Mouse (Mus musculus) neural tube, embryonic 14.5 days (tissue): Measurements from ENCODE around the gene Msrb1. TPM values are rescaled to one million over a fixed set of nuclear protein-coding genes. Genes with fewer than 3 reads are reported as not detected.

Experiments
- ATAC-seq: fragments of 200-750 bp; cut with Nextera tagmentation; 2 replicates; pipeline ENCODE4 v1.8.0; 2017; ENCODE audit warnings: low read depth, mild to moderate bottlenecking, moderate TSS enrichment, moderate library complexity
- H3K27ac ChIP-seq: fragments of 300-500 bp; sonication (generic); 2 replicates; pipeline ENCODE4 v1.5.1; 2014; ENCODE audit warnings: low read depth, mild to moderate bottlenecking, control low read depth, low read length, moderate library complexity, mixed read lengths
- H3K27me3 ChIP-seq: fragments of 300-500 bp; sonication (generic); 2 replicates; pipeline ENCODE4 v1.6.1; 2014; ENCODE audit warnings: low read length; ENCODE audit not compliant: control insufficient read depth, insufficient read depth
- H3K36me3 ChIP-seq: fragments of 300-500 bp; sonication (generic); 2 replicates; pipeline ENCODE4 v1.6.1; 2014; ENCODE audit warnings: low read length, mixed read lengths; ENCODE audit not compliant: control insufficient read depth, insufficient read depth
- H3K4me1 ChIP-seq: fragments of 300-500 bp; sonication (generic); 2 replicates; pipeline ENCODE4 v1.6.1; 2014; ENCODE audit warnings: low read length; ENCODE audit not compliant: control insufficient read depth, insufficient read depth
- H3K4me2 ChIP-seq: fragments of 300-500 bp; sonication (generic); 2 replicates; pipeline ENCODE4 v1.6.1; 2014; ENCODE audit warnings: mild to moderate bottlenecking, low read depth, low read length, control low read depth
- H3K4me3 ChIP-seq: fragments of 300-500 bp; sonication (generic); 2 replicates; pipeline ENCODE4 v1.5.1; 2014; ENCODE audit warnings: low read depth, low read length, control low read depth, mixed read lengths
- H3K9ac ChIP-seq: fragments of 300-500 bp; sonication (generic); replicated peaks from 2 replicates; pipeline ENCODE4 v1.6.1; 2014; ENCODE audit warnings: low read depth, mild to moderate bottlenecking, control low read depth, low read length, mixed read lengths
- H3K9me3 ChIP-seq: fragments of 300-500 bp; sonication (generic); 2 replicates; pipeline ENCODE4 v1.6.1; 2016; ENCODE audit warnings: low read length; ENCODE audit not compliant: control insufficient read depth
- WGBS: fragments of 180-500 bp; shearing (Covaris S2); extraction: QIAGEN DNeasy Blood & Tissue Kit; methylation state at CpG from one replicate; pipeline ENCODE4 v1.1.7; 2014; 5-methylcytosine and 5-hydroxymethylcytosine counted together
- polyA plus RNA-seq: library from polyadenylated mRNA; unstranded; fragments of >200 nt; fragmentation: Nextera tagmentation; extraction: Ambion mirVana; gene quantifications from 2 replicates; pipeline ENCODE4 v1.2.1, GENCODE M21; 2014

The Msrb1 gene
- polyA plus RNA-seq, 1 experiment from 2014 or later, result 27.7 TPM

DNA sequence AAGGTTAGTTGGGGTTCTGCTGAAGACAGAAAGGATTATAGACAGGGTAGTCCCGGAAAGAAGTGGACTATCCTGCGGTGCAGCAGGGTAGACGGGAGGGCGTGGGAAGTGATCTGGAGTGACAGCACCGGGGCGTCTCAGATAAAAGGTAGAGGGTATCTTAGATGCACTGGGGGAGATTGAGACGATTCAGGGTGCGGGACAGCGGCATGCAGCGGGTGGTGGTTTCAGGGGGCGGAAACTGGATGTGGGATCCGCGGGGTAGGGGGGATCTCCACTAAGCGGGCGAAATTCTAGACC is 12.6 kb upstream of the Msrb1 start:
- H3K4me3 ChIP-seq, result peak overlapping the region; percentile 76
- peak overlapping the region; percentile 81 for H3K4me2 ChIP-seq
- H3K4me1 ChIP-seq, result peaks cover 26% of the 10 kb centered on the region
- ATAC-seq, result peak; percentile 2; the same call in 1 of the 2 replicates
- no peaks in the 10 kb centered on the region for H3K27me3 ChIP-seq
- no peaks in the 10 kb centered on the region for H3K9me3 ChIP-seq
- WGBS, result under 1% methylated on average over 15 of the region's 15 CpGs
- H3K36me3 ChIP-seq, result peaks cover 14% of the 10 kb centered on the region
- H3K9ac ChIP-seq, result peak overlapping the region; percentile 86
- peak overlapping the region; percentile 81 for H3K27ac ChIP-seq

DNA sequence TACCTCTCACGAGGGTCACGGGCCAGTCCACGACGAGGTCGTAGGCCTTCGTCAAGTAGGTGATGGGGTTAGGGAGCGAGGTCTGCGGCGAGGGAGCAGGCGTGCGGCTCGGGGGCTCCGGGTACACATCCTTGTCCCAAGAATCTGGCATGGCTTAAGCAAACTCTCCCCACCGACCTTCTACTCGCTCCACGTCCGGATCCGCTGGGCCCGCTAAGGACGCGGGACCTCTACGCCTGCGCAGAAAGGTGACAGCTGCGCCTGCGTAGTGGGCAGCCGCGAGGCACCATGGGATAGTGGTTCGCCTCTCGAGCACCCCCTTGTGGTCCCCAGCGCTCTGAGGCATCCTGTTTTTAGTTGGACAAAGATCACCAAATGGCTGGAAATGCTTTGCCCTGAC is 12.3 kb upstream of the Msrb1 start, which contains the start of gene Ndufb10:
Gene Ndufb10, minus strand, starts transcription at position 295 of the 400 bp plus-strand sequence.
- Histone ChIP-seq H3K27ac (peak within 1 kb of the TSS; percentile 81), H3K27me3 (no peaks in the 10 kb centered on the region), H3K4me1 (peaks cover 24% of the 10 kb centered on the region), H3K9ac (peak within 1 kb of the TSS; percentile 86), H3K4me2 (peak within 1 kb of the TSS; percentile 81), H3K4me3 (peak within 1 kb of the TSS; percentile 76), H3K9me3 (no peaks in the 10 kb centered on the region), H3K36me3 (peaks cover 14% of the 10 kb centered on the region)
- 0% methylated on average over 30 of the region's 30 CpGs for WGBS
- peak; percentile 62 for ATAC-seq

- Histone ChIP-seq H3K4me1 (peaks cover 24% of the 10 kb centered on the region), H3K36me3 (peaks cover 14% of the 10 kb centered on the region), H3K9ac (no peak overlapping the region), H3K27ac (no peak overlapping the region), H3K9me3 (no peaks in the 10 kb centered on the region), H3K4me3 (no peak overlapping the region), H3K27me3 (no peaks in the 10 kb centered on the region), H3K4me2 (no peak overlapping the region)
- 74% methylated on average over 3 of the region's 3 CpGs for WGBS
- no peak for ATAC-seq
Observed at GRCm38 (mm10) chr17:24725637-24726390, 10.6 kb upstream of the Msrb1 start.

DNA sequence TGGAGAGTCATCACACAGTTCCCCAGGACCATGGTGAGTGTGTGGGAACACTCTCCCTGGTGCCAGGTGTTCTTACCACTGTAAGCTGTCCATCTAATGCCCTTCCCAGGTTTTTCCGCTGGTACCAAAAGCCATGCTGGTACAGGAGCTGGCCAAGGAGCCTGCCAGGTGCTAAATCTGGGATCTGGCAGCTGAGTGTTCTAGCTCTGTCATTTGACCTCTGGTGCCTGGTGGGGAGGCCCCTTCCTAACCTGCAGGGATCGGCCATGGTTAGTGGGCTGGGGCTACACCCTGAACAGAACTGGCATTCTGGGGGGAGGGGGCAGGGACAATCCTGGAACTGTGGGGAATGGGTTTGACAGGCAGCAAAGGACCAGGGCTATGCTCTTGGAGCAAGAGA is 8.8 kb upstream of the Msrb1 start, which contains the start of gene Rpl3l:
Gene Rpl3l, plus strand, starts transcription at position 203 of the 400 bp plus-strand sequence.
- Histone ChIP-seq H3K4me2 (no peak within 1 kb of the TSS), H3K4me3 (no peak within 1 kb of the TSS), H3K9me3 (no peaks in the 10 kb centered on the region), H3K27me3 (no peaks in the 10 kb centered on the region), H3K4me1 (peaks cover 11% of the 10 kb centered on the region), H3K27ac (no peak within 1 kb of the TSS), H3K36me3 (no peaks in the 10 kb centered on the region), H3K9ac (no peak within 1 kb of the TSS)
- ATAC-seq, result no peak
- WGBS, result 81% methylated on average over 2 of the region's 2 CpGs

DNA sequence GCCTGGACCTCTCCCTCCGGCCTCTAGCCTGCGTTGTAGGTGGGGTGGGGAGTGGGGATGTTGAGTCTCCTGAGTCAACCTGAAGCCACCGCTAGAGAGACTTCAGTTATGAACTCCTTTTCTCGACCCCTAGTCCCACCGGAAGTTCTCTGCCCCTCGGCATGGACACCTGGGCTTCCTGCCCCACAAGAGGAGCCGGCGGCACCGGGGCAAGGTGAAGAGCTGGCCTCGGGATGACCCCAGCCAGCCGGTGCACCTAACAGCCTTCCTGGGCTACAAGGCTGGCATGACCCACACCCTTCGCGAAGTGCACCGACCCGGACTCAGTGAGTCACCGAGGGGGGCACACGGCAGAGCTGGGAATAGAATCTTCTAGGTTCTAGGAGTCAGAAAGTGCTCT is 8.3 kb upstream of the Msrb1 start:
- Histone ChIP-seq H3K4me1 (peaks cover 5% of the 10 kb centered on the region), H3K27me3 (no peaks in the 10 kb centered on the region), H3K4me2 (no peak overlapping the region), H3K9me3 (no peaks in the 10 kb centered on the region), H3K4me3 (no peak overlapping the region), H3K36me3 (no peaks in the 10 kb centered on the region), H3K27ac (no peak overlapping the region), H3K9ac (no peak overlapping the region)
- no peak for ATAC-seq
- WGBS, result 71% methylated on average over 17 of the region's 17 CpGs

DNA sequence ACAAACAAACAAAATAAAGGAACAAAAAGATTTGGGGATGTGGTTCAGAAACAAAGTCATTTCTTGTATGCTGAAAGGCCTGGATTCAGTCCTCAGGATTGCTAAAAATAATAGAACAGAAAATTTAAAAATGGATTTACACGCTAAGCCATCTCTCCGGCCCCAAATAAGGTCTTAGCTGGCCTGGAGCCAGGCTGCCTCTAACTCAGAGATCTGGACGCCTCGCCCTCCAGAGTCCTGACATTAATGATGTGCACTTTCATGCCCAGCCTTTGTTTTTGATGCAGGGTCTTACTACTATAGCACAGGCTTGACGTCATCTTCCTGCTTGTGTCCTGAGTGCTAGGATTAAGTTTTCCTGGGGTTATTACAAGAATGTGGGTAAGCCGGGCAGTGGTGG is 7.4 kb upstream of the Msrb1 start:
- Histone ChIP-seq H3K36me3 (no peaks in the 10 kb centered on the region), H3K9me3 (no peaks in the 10 kb centered on the region), H3K4me3 (no peak overlapping the region), H3K9ac (no peak overlapping the region), H3K27ac (no peak overlapping the region), H3K4me2 (no peak overlapping the region), H3K4me1 (no peaks in the 10 kb centered on the region), H3K27me3 (no peaks in the 10 kb centered on the region)
- WGBS, result 82% methylated on average over 6 of the region's 6 CpGs
- no peak for ATAC-seq

GRCm38 (mm10) chr17:24730787-24731186 is 5.7 kb upstream of the Msrb1 start:
- Histone ChIP-seq H3K4me3 (no peak overlapping the region), H3K27me3 (no peaks in the 10 kb centered on the region), H3K27ac (no peak overlapping the region), H3K9ac (no peak overlapping the region), H3K9me3 (no peaks in the 10 kb centered on the region), H3K36me3 (no peaks in the 10 kb centered on the region), H3K4me1 (0 out of 2 replicates have a peak, but pooled peaks cover 1% of the 10 kb centered on the region), H3K4me2 (no peak overlapping the region)
- WGBS, result 81% methylated on average over 14 of the region's 14 CpGs
- ATAC-seq, result no peak

GRCm38 (mm10) chr17:24732233-24732935 is 4.1 kb upstream of the Msrb1 start:
- Histone ChIP-seq H3K27ac (no peak overlapping the region), H3K9ac (no peak overlapping the region), H3K9me3 (no peaks in the 10 kb centered on the region), H3K36me3 (no peaks in the 10 kb centered on the region), H3K4me2 (no peak overlapping the region), H3K4me1 (peaks cover 5% of the 10 kb centered on the region; the same call in 1 of the 2 replicates), H3K27me3 (no peaks in the 10 kb centered on the region), H3K4me3 (no peak overlapping the region)
- WGBS, result 82% methylated on average over 9 of the region's 12 CpGs
- no peak for ATAC-seq

DNA sequence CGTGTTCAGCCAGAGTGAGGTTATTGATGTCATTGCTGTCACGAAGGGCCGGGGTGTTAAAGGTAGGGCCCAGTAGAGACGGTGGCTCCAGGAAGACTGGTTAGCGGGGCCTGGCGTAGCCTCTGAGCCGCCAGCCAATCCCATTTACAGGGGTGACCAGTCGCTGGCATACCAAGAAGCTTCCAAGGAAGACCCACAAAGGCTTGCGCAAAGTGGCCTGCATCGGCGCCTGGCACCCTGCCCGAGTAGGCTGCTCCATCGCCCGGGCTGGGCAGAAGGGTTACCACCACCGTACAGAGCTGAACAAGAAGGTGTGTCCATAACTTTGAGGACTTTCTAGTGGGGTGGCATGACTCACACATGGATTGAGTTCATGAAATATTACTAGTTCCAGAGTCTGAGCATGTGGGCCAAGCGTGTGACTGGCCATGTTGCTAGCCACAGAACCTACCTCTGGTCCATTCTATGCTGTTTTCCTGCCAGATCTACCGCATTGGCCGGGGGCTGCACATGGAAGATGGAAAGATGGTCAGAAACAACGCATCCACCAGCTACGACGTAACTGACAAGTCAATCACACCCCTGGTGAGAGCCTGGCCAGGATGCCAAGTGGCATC is 2.9 kb upstream of the Msrb1 start:
- no peaks in the 10 kb centered on the region for H3K36me3 ChIP-seq
- 92% methylated on average over 21 of the region's 21 CpGs for WGBS
- H3K4me1 ChIP-seq, result peaks cover 5% of the 10 kb centered on the region; the same call in 1 of the 2 replicates
- no peak for ATAC-seq
- no peak overlapping the region for H3K27ac ChIP-seq
- no peaks in the 10 kb centered on the region for H3K9me3 ChIP-seq
- H3K9ac ChIP-seq, result no peak overlapping the region
- no peak overlapping the region for H3K4me3 ChIP-seq
- no peaks in the 10 kb centered on the region for H3K27me3 ChIP-seq
- H3K4me2 ChIP-seq, result no peak overlapping the region
